In genomic region chr1:144604071-144604470, GRCm38 (mm10) we compare ENCODE assay signal across 39 mouse cellular contexts. TPM values are rescaled to one million over a fixed set of nuclear protein-coding genes. Genes with fewer than 3 reads are reported as not detected.
"Had no signal": no experiment of that assay in that cellular context is flagged by ENCODE, and none has a peak within 500 bp of the region (broad histone marks: within the 10 kb centered on the region; RNA-seq: fewer than 3 reads in every experiment).

No protein-coding gene starts in this region.

- H3K9me3 ChIP-seq: heart, embryonic 10.5 days; heart, embryonic 12.5 days; hindbrain, embryonic 10.5 days; hindbrain, embryonic 12.5 days; intestine, embryonic 15.5 days; limb, embryonic 10.5 days; limb, embryonic 12.5 days; liver, embryonic 13.5 days had no signal

- H3K9ac ChIP-seq: heart, embryonic 12.5 days; hindbrain, embryonic 12.5 days; hindbrain, embryonic 14.5 days; intestine, embryonic 15.5 days; limb, embryonic 12.5 days; liver, embryonic 13.5 days had no signal

- H3K4me3 ChIP-seq: heart, embryonic 10.5 days; heart, embryonic 12.5 days; hindbrain, embryonic 10.5 days; hindbrain, embryonic 12.5 days; intestine, embryonic 15.5 days; layer of hippocampus, adult 2 months; left cerebral cortex, adult 2 months; limb, embryonic 10.5 days; limb, embryonic 12.5 days; liver, embryonic 13.5 days had no signal

- H3K27ac ChIP-seq: heart, embryonic 10.5 days; hindbrain, embryonic 10.5 days; hindbrain, embryonic 12.5 days; hindbrain, embryonic 14.5 days; intestine, embryonic 15.5 days; layer of hippocampus, adult 2 months; left cerebral cortex, adult 2 months; limb, embryonic 10.5 days; limb, embryonic 12.5 days; liver, embryonic 13.5 days had no signal

- H3K36me3 ChIP-seq: heart, embryonic 10.5 days; heart, embryonic 12.5 days; hindbrain, embryonic 10.5 days; hindbrain, embryonic 12.5 days; intestine, embryonic 15.5 days; limb, embryonic 10.5 days; limb, embryonic 12.5 days; liver, embryonic 13.5 days had no signal

- H3K4me2 ChIP-seq: heart, embryonic 12.5 days; hindbrain, embryonic 12.5 days; hindbrain, embryonic 14.5 days; intestine, embryonic 15.5 days; limb, embryonic 12.5 days; liver, embryonic 11.5 days; liver, embryonic 13.5 days had no signal

- ATAC-seq: hindbrain, embryonic 16.5 days; inflammation-experienced regulatory T-cells, adult 6 months; intestine, embryonic 15.5 days; intestine, postnatal 0 days had no signal

- H3K4me1 ChIP-seq: heart, embryonic 10.5 days; heart, embryonic 12.5 days; hindbrain, embryonic 10.5 days; hindbrain, embryonic 12.5 days; intestine, embryonic 15.5 days; limb, embryonic 10.5 days; limb, embryonic 12.5 days; liver, embryonic 13.5 days had no signal

- H3K27me3 ChIP-seq: heart, embryonic 12.5 days; hindbrain, embryonic 12.5 days; intestine, embryonic 15.5 days; limb, embryonic 12.5 days; liver, embryonic 13.5 days had no signal

- DNase-seq: gastrocnemius, postnatal 14 days; gastrocnemius, postnatal 36 days; heart, adult 18-20 months; heart, postnatal 10 days; heart, postnatal 4 days; kidney, adult 18-20 months; kidney, adult 8-10 months; kidney, postnatal 10 days; kidney, postnatal 25 days; kidney, postnatal 4 days; liver; liver, embryonic 13.5 days had no signal

RNA-seq across cellular contexts. Expression of gene Rgs21, which starts 36.6 kb away (rescaled TPM):
- total RNA-seq: gastrocnemius, adult 18-20 months; gastrocnemius, adult 8-10 months; gastrocnemius, postnatal 14 days; gastrocnemius, postnatal 36 days; heart, adult 18-20 months; heart, adult 8-10 months; heart, postnatal 10 days; heart, postnatal 25 days; heart, postnatal 4 days; layer of hippocampus, adult 2 months; layer of hippocampus, postnatal 10 days; layer of hippocampus, postnatal 25 days; left cerebral cortex, adult 2 months; left cerebral cortex, postnatal 14 days; left cerebral cortex, postnatal 36 days had no signal
- polyA plus RNA-seq: gonadal fat pad, adult 2 months; heart, embryonic 10.5 days; heart, embryonic 12.5 days; heart, embryonic 14.5 days; hindbrain, embryonic 10.5 days; hindbrain, embryonic 12.5 days; hindbrain, embryonic 14.5 days; hindbrain, embryonic 16.5 days; inflammation-experienced regulatory T-cells, adult 6 months; intestine, embryonic 15.5 days; intestine, postnatal 0 days; kidney, embryonic 14.5 days; kidney, embryonic 16.5 days; limb, embryonic 10.5 days; limb, embryonic 12.5 days; limb, embryonic 14.5 days; liver, embryonic 11.5 days; liver, embryonic 13.5 days had no signal
